Comparison of ENCODE assay signal across 18 mouse cellular contexts in the genomic region with DNA sequence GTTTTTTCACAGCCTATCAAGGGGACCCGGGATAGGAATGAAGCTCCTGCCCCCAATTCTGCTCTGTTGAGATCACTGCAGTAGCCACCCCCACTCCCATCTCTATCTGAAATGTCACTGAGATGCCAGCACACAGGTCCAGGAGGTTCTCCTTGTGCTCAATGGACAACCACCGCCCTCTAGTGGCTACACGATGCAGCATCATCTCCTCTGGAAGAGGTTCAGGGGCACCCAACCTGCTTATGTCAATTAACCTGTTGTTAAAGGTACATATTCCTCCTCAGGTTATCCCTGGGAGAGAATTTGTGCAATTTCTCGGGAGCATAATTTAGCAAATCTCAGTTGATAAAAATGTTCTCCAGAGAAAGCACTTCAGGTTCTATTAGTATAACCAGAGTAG. TPM values are rescaled to one million over a fixed set of nuclear protein-coding genes. Genes with fewer than 3 reads are reported as not detected.
DNase-seq lines count a peak whose midpoint lies in the region; ATAC-seq and TF ChIP-seq lines count a peak whose summit lies in the region.
"Not testable (repeated sequence)": the region's sequence is repeated elsewhere in the genome, so short reads cannot be mapped to it uniquely, and the experiment has no call there.
"Had no signal": no experiment of that assay in that cellular context is flagged by ENCODE, and none has a peak within 500 bp of the region (broad histone marks: within the 10 kb centered on the region; RNA-seq: fewer than 3 reads in every experiment).

No protein-coding gene starts in this region.

- not testable (repeated sequence) for H3K27me3 ChIP-seq in kidney, adult 2 months (replicated peaks; ENCODE audit: control insufficient read depth, insufficient read depth, low read length); stomach, postnatal 0 days (ENCODE audit: control insufficient read depth, insufficient read depth, low read length)

- H3K4me3 ChIP-seq in kidney, adult 2 months (ENCODE audit: insufficient read depth, low read depth, low read length); stomach, postnatal 0 days (ENCODE audit: low read depth, low read length): not testable (repeated sequence)

- TF ChIP-seq POLR2A in kidney, adult 2 months (IDR thresholded peaks at IDR 0.05; ENCODE audit: low read depth, low read length) = not testable (repeated sequence)

- intact Hi-C loops in gastrocnemius, postnatal 14 days (cut with DNase I; ENCODE audit: low total_unique reads) = not testable (repeated sequence)

- H3K4me1 ChIP-seq in kidney, adult 2 months (ENCODE audit: control insufficient read depth, insufficient read depth, low read length); stomach, postnatal 0 days (replicated peaks; ENCODE audit: control insufficient read depth, insufficient read depth): not testable (repeated sequence)

- 0 out of 2 replicates have a peak, but pooled peaks have one; percentile 4 for TF ChIP-seq CTCF in kidney, adult 2 months (conservative IDR thresholded peaks at IDR 0.05; ENCODE audit: insufficient read depth, insufficient read length, low read depth, low read length)
- peak; percentile 57 for TF ChIP-seq CTCF in stomach, postnatal 0 days (IDR thresholded peaks at IDR 0.05; ENCODE audit: low read depth)

- H3K9me3 ChIP-seq in stomach, postnatal 0 days (ENCODE audit: control insufficient read depth, low read length) = not testable (repeated sequence)

- WGBS in kidney, adult 2 months = 11% methylated on average over 3 of the region's 4 CpGs
- 10% methylated on average over 3 of the region's 4 CpGs for WGBS in stomach, postnatal 0 days

- H3K4me2 ChIP-seq in stomach, postnatal 0 days (replicated peaks; ENCODE audit: low read depth) = not testable (repeated sequence)

- not testable (repeated sequence) for ATAC-seq in stomach, postnatal 0 days (ENCODE audit: low FRiP score, low TSS enrichment)

- not testable (repeated sequence) for H3K27ac ChIP-seq in kidney, adult 2 months (ENCODE audit: insufficient read depth, low read depth, low read length); stomach, postnatal 0 days (replicated peaks)

- TF ChIP-seq EP300 in stomach, postnatal 0 days (optimal IDR thresholded peaks at IDR 0.05) = not testable (repeated sequence)

- DNase-seq in adrenal gland, postnatal 10 days = peak; percentile 44
- DNase-seq in cerebellum, adult 8-10 months = peak; percentile 23
- peak; percentile 6 for DNase-seq in gastrocnemius, postnatal 14 days
- DNase-seq in kidney, adult 2 months = peak; percentile 39
- peak; percentile 43 to 53 for DNase-seq in layer of hippocampus, postnatal 10 days (ENCODE audit: low spot score in 2 of 2)
- peak; percentile 30 for DNase-seq in lung, postnatal 10 days
- not testable (repeated sequence) for DNase-seq in stomach, postnatal 0 days (ENCODE audit: low spot score)

- not testable (repeated sequence) for H3K36me3 ChIP-seq in kidney, adult 2 months (ENCODE audit: control insufficient read depth, insufficient read depth, low read length); stomach, postnatal 0 days (ENCODE audit: control insufficient read depth, insufficient read depth, low read length)

- H3K9ac ChIP-seq in stomach, postnatal 0 days (ENCODE audit: low read length) = not testable (repeated sequence)

RNA-seq across cellular contexts. Expression of gene Gm6370, which starts 2.2 kb away (rescaled TPM):
- total RNA-seq in adrenal gland, postnatal 10 days (2021) = under 1 TPM in 1 of 2 experiments, not detected in 1; 0.33 TPM
- total RNA-seq in gastrocnemius, postnatal 14 days (2021) = not detected
- not detected in 2 replicates for polyA plus RNA-seq in kidney, adult 2 months (2012; rRNA removed)
- not detected for total RNA-seq in layer of hippocampus, postnatal 10 days (2021)
- not detected in 2 replicates for polyA plus RNA-seq in stomach, postnatal 0 days (2015; fragmentation: Nextera tagmentation; extraction: Ambion mirVana)
- total RNA-seq: ES-E14; granulocyte monocyte progenitor cell, adult 5-6 weeks; heart, postnatal 25 days; layer of hippocampus, adult 8-10 months; left cerebral cortex, postnatal 36 days; megakaryocyte-erythroid progenitor cell, adult 5-6 weeks had no signal
- polyA plus RNA-seq: embryonic facial prominence, embryonic 10.5 days; inflammation-experienced regulatory T-cells, adult 6 months; liver, embryonic 15.5 days; stomach, embryonic 14.5 days; urinary bladder, adult 2 months had no signal

RNA-seq across cellular contexts. Expression of gene Gm6408, which starts 7.2 kb away (rescaled TPM):
- not detected for total RNA-seq in adrenal gland, postnatal 10 days (2021)
- not detected for total RNA-seq in gastrocnemius, postnatal 14 days (2021)
- polyA plus RNA-seq in kidney, adult 2 months (2012; rRNA removed) = not detected in 2 replicates
- total RNA-seq in layer of hippocampus, postnatal 10 days (2021) = not detected
- not detected in 2 replicates for polyA plus RNA-seq in stomach, postnatal 0 days (2015; fragmentation: Nextera tagmentation; extraction: Ambion mirVana)
- total RNA-seq: ES-E14; granulocyte monocyte progenitor cell, adult 5-6 weeks; heart, postnatal 25 days; layer of hippocampus, adult 8-10 months; left cerebral cortex, postnatal 36 days; megakaryocyte-erythroid progenitor cell, adult 5-6 weeks had no signal
- polyA plus RNA-seq: embryonic facial prominence, embryonic 10.5 days; inflammation-experienced regulatory T-cells, adult 6 months; liver, embryonic 15.5 days; stomach, embryonic 14.5 days; urinary bladder, adult 2 months had no signal

RNA-seq across cellular contexts. Expression of gene 4930449I24Rik, which starts 13.2 kb away (rescaled TPM):
- not detected for total RNA-seq in adrenal gland, postnatal 10 days (2021)
- not detected for total RNA-seq in gastrocnemius, postnatal 14 days (2021)
- polyA plus RNA-seq in kidney, adult 2 months (2012; rRNA removed) = not detected in 2 replicates
- total RNA-seq in layer of hippocampus, postnatal 10 days (2021) = not detected
- polyA plus RNA-seq in stomach, postnatal 0 days (2015; fragmentation: Nextera tagmentation; extraction: Ambion mirVana) = not detected in 2 replicates
- total RNA-seq: ES-E14; granulocyte monocyte progenitor cell, adult 5-6 weeks; heart, postnatal 25 days; layer of hippocampus, adult 8-10 months; left cerebral cortex, postnatal 36 days; megakaryocyte-erythroid progenitor cell, adult 5-6 weeks had no signal
- polyA plus RNA-seq: embryonic facial prominence, embryonic 10.5 days; inflammation-experienced regulatory T-cells, adult 6 months; liver, embryonic 15.5 days; stomach, embryonic 14.5 days; urinary bladder, adult 2 months had no signal

RNA-seq across cellular contexts. Expression of gene Gm3402, which starts 25.0 kb away (rescaled TPM):
- total RNA-seq in adrenal gland, postnatal 10 days (2021) = not detected
- not detected for total RNA-seq in gastrocnemius, postnatal 14 days (2021)
- not detected in 2 replicates for polyA plus RNA-seq in kidney, adult 2 months (2012; rRNA removed)
- total RNA-seq in layer of hippocampus, postnatal 10 days (2021) = not detected
- polyA plus RNA-seq in stomach, postnatal 0 days (2015; fragmentation: Nextera tagmentation; extraction: Ambion mirVana) = not detected in 2 replicates
- total RNA-seq: ES-E14; granulocyte monocyte progenitor cell, adult 5-6 weeks; heart, postnatal 25 days; layer of hippocampus, adult 8-10 months; left cerebral cortex, postnatal 36 days; megakaryocyte-erythroid progenitor cell, adult 5-6 weeks had no signal
- polyA plus RNA-seq: embryonic facial prominence, embryonic 10.5 days; inflammation-experienced regulatory T-cells, adult 6 months; liver, embryonic 15.5 days; stomach, embryonic 14.5 days; urinary bladder, adult 2 months had no signal

RNA-seq across cellular contexts. Expression of gene Gm3404, which starts 36.6 kb away (rescaled TPM):
- not detected for total RNA-seq in adrenal gland, postnatal 10 days (2021)
- total RNA-seq in gastrocnemius, postnatal 14 days (2021) = not detected
- polyA plus RNA-seq in kidney, adult 2 months (2012; rRNA removed) = 0.08 TPM in 1 of 2 replicates, not detected in the other
- not detected for total RNA-seq in layer of hippocampus, postnatal 10 days (2021)
- not detected in 2 replicates for polyA plus RNA-seq in stomach, postnatal 0 days (2015; fragmentation: Nextera tagmentation; extraction: Ambion mirVana)
- total RNA-seq: ES-E14; granulocyte monocyte progenitor cell, adult 5-6 weeks; heart, postnatal 25 days; layer of hippocampus, adult 8-10 months; left cerebral cortex, postnatal 36 days; megakaryocyte-erythroid progenitor cell, adult 5-6 weeks had no signal
- polyA plus RNA-seq: embryonic facial prominence, embryonic 10.5 days; inflammation-experienced regulatory T-cells, adult 6 months; liver, embryonic 15.5 days; stomach, embryonic 14.5 days; urinary bladder, adult 2 months had no signal
